Mouse (Mus musculus) midbrain, embryonic 16.5 days (tissue): ENCODE measurements around the gene Coq9. TPM values are rescaled to one million over a fixed set of nuclear protein-coding genes. Genes with fewer than 3 reads are reported as not detected.

Experiments used
- ATAC-seq: fragments of 200-750 bp; cut with Nextera tagmentation; 2 replicates; pipeline ENCODE4 v1.8.0; 2017; ENCODE audit warnings: moderate TSS enrichment
- H3K27ac ChIP-seq: fragments of 300-500 bp; sonication (generic); 2 replicates; pipeline ENCODE4 v1.5.1; 2014; ENCODE audit warnings: mild to moderate bottlenecking, low read length, mixed read lengths
- H3K27me3 ChIP-seq: fragments of 300-500 bp; sonication (generic); 2 replicates; pipeline ENCODE4 v1.6.1; 2014; ENCODE audit warnings: low read depth, low read length, mixed read lengths; ENCODE audit not compliant: control insufficient read depth, insufficient read depth
- H3K36me3 ChIP-seq: fragments of 300-500 bp; sonication (generic); 2 replicates; pipeline ENCODE4 v1.6.1; 2014; ENCODE audit warnings: mild to moderate bottlenecking, low read length, moderate library complexity, mixed read lengths; ENCODE audit not compliant: control insufficient read depth, insufficient read depth
- H3K4me1 ChIP-seq: fragments of 300-500 bp; sonication (generic); 2 replicates; pipeline ENCODE4 v1.6.1; 2014; ENCODE audit warnings: mild to moderate bottlenecking, low read length, mixed read lengths; ENCODE audit not compliant: control insufficient read depth, insufficient read depth
- H3K4me2 ChIP-seq: fragments of 300-500 bp; sonication (generic); 2 replicates; pipeline ENCODE4 v1.6.1; 2014; ENCODE audit warnings: mild to moderate bottlenecking, low read length, mixed read lengths
- H3K4me3 ChIP-seq: fragments of 300-500 bp; sonication (generic); 2 replicates; pipeline ENCODE4 v1.5.1; 2014; ENCODE audit warnings: low read depth, mild to moderate bottlenecking, low read length, moderate library complexity, mixed read lengths
- H3K9ac ChIP-seq: fragments of 300-500 bp; sonication (generic); 2 replicates; pipeline ENCODE4 v1.6.1; 2014; ENCODE audit warnings: low read depth, low read length, mixed read lengths
- H3K9me3 ChIP-seq: fragments of 300-500 bp; sonication (generic); replicated peaks from 2 replicates; pipeline ENCODE4 v1.6.1; 2014; ENCODE audit warnings: mild to moderate bottlenecking, low read length, mixed read lengths; ENCODE audit not compliant: control insufficient read depth, poor library complexity, severe bottlenecking
- WGBS: fragments of 180-500 bp; shearing (Covaris S2); extraction: QIAGEN DNeasy Blood & Tissue Kit; methylation state at CpG from one replicate; pipeline ENCODE4 v1.1.7; 2014; 5-methylcytosine and 5-hydroxymethylcytosine counted together
- polyA plus RNA-seq: library from polyadenylated mRNA; unstranded; fragments of >200 nt; fragmentation: Nextera tagmentation; extraction: Ambion mirVana; gene quantifications from 2 replicates; pipeline ENCODE4 v1.2.1, GENCODE M21; 2015

Coq9 gene
- polyA plus RNA-seq, 1 experiment from 2014 or later, result 61.2 TPM

- Histone ChIP-seq H3K9ac (no peak overlapping the region), H3K4me3 (no peak overlapping the region), H3K36me3 (peaks cover 29% of the 10 kb centered on the region), H3K27me3 (no peaks in the 10 kb centered on the region), H3K4me2 (no peak overlapping the region), H3K27ac (no peak overlapping the region), H3K9me3 (no peaks in the 10 kb centered on the region), H3K4me1 (peaks cover 18% of the 10 kb centered on the region)
- no peak for ATAC-seq
- 79% methylated on average over 8 of the region's 8 CpGs for WGBS
These were observed 23.3 kb downstream of the Coq9 start for GRCm38 (mm10) chr8:94861352-94861910.

DNA sequence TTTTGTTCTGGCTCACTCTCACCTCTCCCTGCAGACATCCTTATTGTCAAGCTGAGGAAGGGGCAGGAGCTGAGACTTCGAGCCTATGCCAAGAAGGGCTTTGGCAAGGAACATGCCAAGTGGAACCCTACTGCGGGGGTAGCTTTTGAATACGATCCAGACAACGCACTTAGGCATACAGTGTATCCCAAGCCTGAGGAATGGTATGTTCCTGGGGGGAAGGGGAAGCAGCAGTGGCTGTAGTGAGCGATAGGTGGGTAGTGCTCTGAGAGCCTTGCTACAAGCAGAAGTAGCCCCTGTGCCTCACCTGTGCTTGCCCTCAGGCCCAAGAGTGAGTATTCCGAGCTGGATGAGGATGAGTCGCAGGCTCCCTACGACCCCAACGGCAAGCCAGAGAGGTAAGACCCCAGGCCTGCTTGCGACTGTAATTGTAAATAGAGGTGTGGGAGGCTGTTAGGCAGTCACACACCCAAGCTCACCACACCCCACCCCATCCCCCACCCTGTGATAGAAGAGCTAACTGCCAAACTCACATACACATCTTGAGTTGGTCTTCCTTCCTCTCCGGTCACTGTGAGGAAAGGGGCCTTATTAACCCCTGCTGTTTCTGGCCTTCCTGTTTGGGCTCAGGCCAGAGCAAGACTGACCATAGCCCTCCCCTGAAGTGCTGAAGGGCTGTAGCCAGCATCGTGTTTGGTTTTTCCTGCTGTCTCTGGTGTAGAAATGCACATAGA, 24.5 kb downstream of the Coq9 start:
- Histone ChIP-seq H3K36me3 (peaks cover 34% of the 10 kb centered on the region), H3K9ac (no peak overlapping the region), H3K4me1 (peaks cover 18% of the 10 kb centered on the region), H3K4me2 (no peak overlapping the region), H3K27ac (no peak overlapping the region), H3K9me3 (no peaks in the 10 kb centered on the region), H3K27me3 (no peaks in the 10 kb centered on the region), H3K4me3 (no peak overlapping the region)
- 90% methylated on average over 12 of the region's 12 CpGs for WGBS
- no peak for ATAC-seq

DNA sequence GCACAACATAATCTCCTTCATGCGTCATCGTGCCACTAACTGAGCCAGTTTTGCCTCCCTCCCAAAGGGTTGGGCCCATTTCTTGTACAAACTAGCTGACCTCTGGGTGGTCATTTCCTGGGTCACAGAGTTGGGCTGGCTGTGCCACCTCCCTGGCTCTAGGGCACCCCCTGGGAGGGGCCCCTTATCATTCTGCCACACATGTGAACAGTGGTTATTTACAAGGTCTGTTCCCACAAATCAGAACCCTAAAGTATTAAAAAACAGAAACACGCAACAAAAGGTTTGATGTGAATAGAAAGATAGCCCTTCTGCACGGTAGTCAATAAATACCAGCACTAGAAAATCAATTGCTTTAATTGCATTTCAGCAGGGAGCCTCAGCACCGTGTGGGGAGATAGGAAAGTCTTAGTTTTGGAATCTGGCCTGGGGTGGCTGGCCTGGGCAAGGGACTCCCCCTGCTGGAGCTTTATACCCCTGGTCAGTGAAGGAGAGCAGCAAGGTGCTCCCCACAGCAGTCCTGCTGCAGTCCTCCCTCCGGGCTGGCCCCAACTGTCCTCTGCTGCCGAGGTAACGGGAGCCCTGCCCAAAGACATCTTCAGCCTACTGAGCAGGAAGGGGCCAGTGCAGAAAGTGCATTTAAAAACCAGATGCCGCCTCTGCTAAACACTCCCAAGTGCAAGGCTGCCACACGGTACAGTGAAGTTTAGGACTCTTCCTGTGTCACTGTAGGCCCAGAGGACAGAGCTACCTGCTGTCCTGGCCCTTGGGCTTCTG, 26.0 kb downstream of the Coq9 start:
- ATAC-seq, result no peak
- Histone ChIP-seq H3K27me3 (no peaks in the 10 kb centered on the region), H3K9me3 (no peaks in the 10 kb centered on the region), H3K4me2 (no peak overlapping the region), H3K27ac (no peak overlapping the region), H3K36me3 (peaks cover 34% of the 10 kb centered on the region), H3K9ac (no peak overlapping the region), H3K4me1 (peaks cover 18% of the 10 kb centered on the region), H3K4me3 (no peak overlapping the region)
- 76% methylated on average over 10 of the region's 10 CpGs for WGBS

DNA sequence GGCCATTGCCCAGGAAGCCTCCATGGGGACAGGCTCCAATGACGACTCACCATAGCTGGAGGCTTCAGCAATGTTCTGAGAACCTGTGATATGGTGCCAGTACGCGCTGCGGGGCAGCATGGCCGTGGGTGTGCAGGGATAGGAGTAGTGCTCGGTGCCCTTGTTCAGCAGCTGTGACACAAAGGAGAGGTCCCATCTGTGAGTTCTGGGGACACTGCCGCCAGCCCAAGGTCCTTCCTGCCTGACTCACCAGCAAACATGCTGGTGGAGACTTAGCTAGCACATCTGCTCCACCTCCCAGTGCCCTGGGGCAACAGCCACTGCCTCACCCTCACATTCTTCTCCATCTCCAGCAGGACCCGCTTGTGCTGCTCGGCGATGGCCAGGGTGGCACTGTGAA, 27.2 kb downstream of the Coq9 start:
- Histone ChIP-seq H3K36me3 (peaks cover 34% of the 10 kb centered on the region), H3K27ac (no peak overlapping the region), H3K27me3 (no peaks in the 10 kb centered on the region), H3K4me2 (no peak overlapping the region), H3K4me1 (peaks cover 19% of the 10 kb centered on the region), H3K9me3 (no peaks in the 10 kb centered on the region), H3K4me3 (no peak overlapping the region), H3K9ac (no peak overlapping the region)
- 87% methylated on average over 10 of the region's 10 CpGs for WGBS
- no peak for ATAC-seq

DNA sequence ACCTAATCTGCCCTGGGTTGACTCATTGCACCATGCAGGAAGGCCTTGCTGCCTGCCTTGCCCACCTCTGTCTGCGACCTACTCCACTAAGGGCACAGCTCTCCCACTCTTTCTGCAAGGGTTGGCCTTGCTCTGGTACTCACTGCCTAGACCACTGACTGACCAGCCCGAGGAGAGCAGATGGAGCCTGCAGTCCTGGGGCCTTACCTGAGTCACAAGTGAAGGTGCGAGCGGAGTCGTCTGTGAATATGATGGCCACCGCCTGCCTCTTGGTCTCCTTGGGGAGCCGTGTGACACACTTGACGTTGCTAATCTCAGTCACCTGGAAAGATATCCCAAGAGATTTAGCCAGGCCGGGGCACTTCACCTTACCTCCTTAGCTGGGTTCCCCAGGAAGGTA, 28.8 kb downstream of the Coq9 start:
- ATAC-seq, result no peak
- H3K9ac ChIP-seq, result no peak overlapping the region
- peaks cover 32% of the 10 kb centered on the region for H3K36me3 ChIP-seq
- H3K27me3 ChIP-seq, result no peaks in the 10 kb centered on the region
- no peak overlapping the region for H3K4me2 ChIP-seq
- no peak overlapping the region for H3K27ac ChIP-seq
- H3K9me3 ChIP-seq, result no peaks in the 10 kb centered on the region
- H3K4me1 ChIP-seq, result peaks cover 25% of the 10 kb centered on the region
- no peak overlapping the region for H3K4me3 ChIP-seq
- WGBS, result 90% methylated on average over 9 of the region's 9 CpGs

- H3K36me3 ChIP-seq, result peaks cover 26% of the 10 kb centered on the region
- no peaks in the 10 kb centered on the region for H3K9me3 ChIP-seq
- peak overlapping the region; percentile 72 for H3K4me3 ChIP-seq
- WGBS, result 40% methylated on average over 7 of the region's 7 CpGs
- H3K27ac ChIP-seq, result no peak overlapping the region; the same call in 1 of the 2 replicates
- H3K4me2 ChIP-seq, result peak overlapping the region; percentile 84
- peak overlapping the region; percentile 88 for H3K9ac ChIP-seq
- peaks cover 3% of the 10 kb centered on the region for H3K27me3 ChIP-seq
- H3K4me1 ChIP-seq, result peaks cover 25% of the 10 kb centered on the region
- peak; percentile 9 for ATAC-seq
These were observed 31.0 kb downstream of the Coq9 start for GRCm38 (mm10) chr8:94869146-94869545.

- peaks cover 25% of the 10 kb centered on the region for H3K4me1 ChIP-seq
- H3K4me3 ChIP-seq, result peak overlapping the region; percentile 72
- H3K9ac ChIP-seq, result peak overlapping the region; percentile 88
- H3K36me3 ChIP-seq, result peaks cover 18% of the 10 kb centered on the region
- H3K27me3 ChIP-seq, result peaks cover 7% of the 10 kb centered on the region
- 11% methylated on average over 4 of the region's 4 CpGs for WGBS
- H3K4me2 ChIP-seq, result peak overlapping the region; percentile 84
- ATAC-seq, result no peak; the same call in 1 of the 2 replicates
- peak overlapping the region; percentile 85 for H3K27ac ChIP-seq
- no peaks in the 10 kb centered on the region for H3K9me3 ChIP-seq
These were observed 31.9 kb downstream of the Coq9 start for GRCm38 (mm10) chr8:94870003-94870402.

DNA sequence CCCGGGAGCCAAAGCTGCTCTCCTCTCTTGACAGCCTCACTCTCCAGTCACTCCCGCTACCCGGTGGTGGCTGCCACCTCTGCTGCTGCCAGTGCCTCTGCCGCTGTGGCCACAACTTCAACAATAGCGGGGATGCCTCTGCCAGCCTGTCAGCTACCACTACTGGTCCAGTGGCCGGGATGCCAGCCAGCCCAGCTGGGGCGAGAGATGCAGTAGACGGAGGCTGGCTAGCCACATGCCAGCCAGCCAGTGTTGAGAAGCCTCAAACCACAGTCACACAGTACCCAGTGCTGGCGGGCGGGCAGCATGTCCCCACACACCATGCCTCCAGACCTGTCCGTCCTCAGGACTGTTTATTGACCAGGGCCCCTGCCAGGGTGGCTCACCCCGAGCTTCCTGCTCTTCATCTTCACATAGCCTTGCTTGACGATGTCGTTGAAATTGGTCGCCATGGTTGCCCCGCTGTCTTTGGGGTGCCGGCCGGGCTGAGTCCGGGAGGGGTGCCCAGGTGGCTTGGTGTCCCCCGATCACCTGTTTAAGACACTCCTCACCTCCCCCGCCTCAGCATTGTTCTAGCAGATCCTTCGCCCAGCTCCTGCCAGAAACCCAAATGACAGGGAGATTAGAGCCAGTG, 32.5 kb downstream of the Coq9 start:
- peaks cover 12% of the 10 kb centered on the region for H3K36me3 ChIP-seq
- H3K4me3 ChIP-seq, result peak overlapping the region; percentile 72
- peak; percentile 69 for ATAC-seq
- 0% methylated on average over 22 of the region's 22 CpGs for WGBS
- peak overlapping the region; percentile 84 for H3K4me2 ChIP-seq
- peaks cover 31% of the 10 kb centered on the region for H3K4me1 ChIP-seq
- H3K9me3 ChIP-seq, result no peaks in the 10 kb centered on the region
- H3K27me3 ChIP-seq, result peaks cover 8% of the 10 kb centered on the region
- peak overlapping the region; percentile 88 for H3K9ac ChIP-seq
- H3K27ac ChIP-seq, result peak overlapping the region; percentile 85
